Mouse (Mus musculus): ENCODE measurements around the gene Pycr1. TPM values are rescaled to one million over a fixed set of nuclear protein-coding genes. Genes with fewer than 3 reads are reported as not detected.
A peak's percentile ranks its signal among the peaks of the same experiment; 100 is the strongest.

Gene Pycr1
- polyA plus RNA-seq, 1 experiment from 2014 or later, result 33.8 TPM

DNA sequence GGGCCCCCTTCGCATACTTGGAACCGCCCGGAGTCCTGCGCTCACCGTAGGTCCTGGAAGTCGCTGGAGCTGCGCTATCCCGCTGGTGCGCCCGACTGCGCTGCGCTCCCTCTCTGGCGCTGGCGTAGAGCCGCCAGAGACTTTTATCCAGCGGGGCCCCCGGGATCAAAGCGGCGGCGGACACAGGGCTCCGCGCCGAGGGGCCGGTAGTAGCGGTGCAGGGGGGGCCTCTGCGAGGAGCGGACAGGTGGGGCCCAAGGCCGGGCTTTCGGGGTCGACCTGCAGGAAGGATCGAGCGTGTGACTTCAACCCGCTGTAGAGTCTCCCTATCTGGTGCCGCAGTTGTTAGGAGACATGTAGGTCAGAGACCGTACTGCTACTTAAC lies 17.5 kb upstream of the Pycr1 start, which contains the start of gene Notum:
TSS of gene Notum (minus strand) at position 100 of the 385 bp plus-strand sequence.
- DNase-seq (ENCODE audit: low spot score) (no peak), ATAC-seq (ENCODE audit: insufficient read depth, low FRiP score, low TSS enrichment) (no peak)
- H3K27ac ChIP-seq (ENCODE audit: low read depth, low read length), result no peak within 1 kb of the TSS
- under 1% methylated on average over 35 of the region's 35 CpGs for WGBS
- peaks cover 43% of the 10 kb centered on the region for H3K27me3 ChIP-seq (ENCODE audit: control insufficient read depth, insufficient read depth, low read length)
- H3K9ac ChIP-seq (ENCODE audit: low read length), result peak within 1 kb of the TSS; percentile 48
- H3K36me3 ChIP-seq (ENCODE audit: control insufficient read depth, insufficient read depth, low read length), result no peaks in the 10 kb centered on the region
- H3K4me2 ChIP-seq (ENCODE audit: low read depth), result peak within 1 kb of the TSS; percentile 59
- peak within 1 kb of the TSS; percentile 41 for H3K4me3 ChIP-seq (ENCODE audit: low read depth, low read length)
- no peaks in the 10 kb centered on the region for H3K9me3 ChIP-seq (ENCODE audit: control insufficient read depth, low read length)
- H3K4me1 ChIP-seq (ENCODE audit: control insufficient read depth, insufficient read depth, low read length), result peaks cover 14% of the 10 kb centered on the region

DNA sequence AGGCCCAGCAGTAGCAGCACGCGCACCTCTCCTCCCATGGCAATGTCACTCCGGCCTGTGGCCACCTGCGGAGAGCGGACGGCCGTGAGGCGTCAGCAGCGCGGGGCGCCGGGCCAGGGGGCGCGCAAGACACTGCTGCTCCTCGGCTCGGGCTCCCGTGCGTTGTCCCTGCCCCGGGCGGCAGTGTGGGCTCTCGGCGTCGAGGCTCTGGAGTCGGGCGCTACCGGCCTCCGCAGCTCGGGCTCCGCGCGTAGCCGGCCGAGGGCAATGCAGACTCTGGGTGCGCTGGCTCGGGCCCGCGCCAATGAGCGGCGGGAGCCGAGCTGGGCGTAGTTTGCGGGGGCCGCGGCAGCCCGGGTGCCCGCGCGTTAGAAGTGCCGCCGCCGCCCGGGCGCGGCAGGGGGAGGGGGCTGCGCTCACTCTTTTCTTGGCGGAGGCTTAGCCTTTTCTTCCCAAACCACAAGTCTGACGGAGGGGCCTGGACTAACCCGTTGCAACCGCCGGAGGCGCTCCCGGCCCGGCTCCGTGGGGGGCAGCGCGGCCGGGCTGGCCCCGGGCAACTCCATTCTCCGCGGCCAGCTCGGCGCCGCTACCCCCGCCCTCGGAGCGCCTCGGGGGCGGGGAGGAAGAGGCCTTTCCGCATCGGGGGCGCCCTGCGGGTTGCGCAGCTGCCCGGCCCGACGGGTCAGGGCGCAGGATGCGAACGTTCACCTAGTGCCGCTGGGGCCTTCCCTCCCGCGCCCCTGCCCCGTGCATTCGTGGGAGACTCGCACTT lies 16.9 kb upstream of the Pycr1 start:
- Histone ChIP-seq H3K9me3 (ENCODE audit: control insufficient read depth, low read length) (no peaks in the 10 kb centered on the region), H3K27ac (ENCODE audit: low read depth, low read length) (no peak overlapping the region), H3K4me3 (ENCODE audit: low read depth, low read length) (peak overlapping the region; percentile 41), H3K9ac (ENCODE audit: low read length) (peak overlapping the region; percentile 48), H3K4me2 (ENCODE audit: low read depth) (peak overlapping the region; percentile 59), H3K36me3 (ENCODE audit: control insufficient read depth, insufficient read depth, low read length) (no peaks in the 10 kb centered on the region), H3K27me3 (ENCODE audit: control insufficient read depth, insufficient read depth, low read length) (peaks cover 43% of the 10 kb centered on the region), H3K4me1 (ENCODE audit: control insufficient read depth, insufficient read depth, low read length) (peaks cover 14% of the 10 kb centered on the region)
- ATAC-seq (ENCODE audit: insufficient read depth, low FRiP score, low TSS enrichment) (peak; percentile 41; the same call in 1 of the 2 replicates), DNase-seq (ENCODE audit: low spot score) (peak; percentile 70)
- WGBS, result under 1% methylated on average over 71 of the region's 95 CpGs

DNA sequence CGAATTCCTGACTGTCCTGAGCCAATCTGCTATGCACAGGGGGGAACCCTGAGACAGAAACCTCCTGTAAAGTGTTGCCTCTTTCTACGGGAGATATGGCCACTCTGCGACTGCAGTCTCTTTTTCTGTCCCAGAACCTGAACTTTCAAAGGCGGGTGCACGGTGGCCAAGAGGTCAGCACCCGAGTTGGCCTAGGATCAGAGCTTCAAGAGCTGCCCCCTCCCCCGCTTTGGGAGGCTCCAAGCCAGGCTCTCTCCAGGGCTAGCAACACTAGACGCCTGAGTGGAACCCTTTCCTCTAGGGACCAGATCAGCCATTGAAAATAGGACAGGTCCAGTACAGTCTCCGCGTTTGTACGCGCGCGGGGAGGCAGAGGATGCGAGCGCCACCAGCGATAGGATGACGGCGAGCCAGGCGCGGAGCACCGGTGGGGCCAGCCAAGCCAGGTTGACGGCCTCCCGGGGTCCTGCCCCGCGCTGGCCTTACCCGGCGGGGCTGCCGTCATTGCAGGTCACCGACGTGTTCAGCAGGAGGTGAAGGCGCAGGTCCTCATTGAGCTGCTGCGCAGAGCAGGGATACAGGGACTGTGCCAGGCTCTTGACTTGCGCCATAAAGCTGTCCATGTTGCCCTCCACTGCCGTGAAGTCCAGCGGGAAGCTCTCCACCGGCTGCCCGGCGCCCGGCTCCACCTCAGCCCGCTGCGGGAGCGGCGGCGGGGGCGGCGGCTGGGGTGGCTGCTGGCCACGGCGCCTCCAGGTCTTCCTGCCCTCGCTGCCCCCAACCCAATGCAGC lies 16.1 kb upstream of the Pycr1 start:
- H3K36me3 ChIP-seq (ENCODE audit: control insufficient read depth, insufficient read depth, low read length), result no peaks in the 10 kb centered on the region
- DNase-seq (ENCODE audit: low spot score) (no peak), ATAC-seq (ENCODE audit: insufficient read depth, low FRiP score, low TSS enrichment) (no peak)
- WGBS, result 1% methylated on average over 50 of the region's 50 CpGs
- peaks cover 14% of the 10 kb centered on the region for H3K4me1 ChIP-seq (ENCODE audit: control insufficient read depth, insufficient read depth, low read length)
- no peaks in the 10 kb centered on the region for H3K9me3 ChIP-seq (ENCODE audit: control insufficient read depth, low read length)
- H3K4me3 ChIP-seq (ENCODE audit: low read depth, low read length), result peak overlapping the region; percentile 41
- H3K4me2 ChIP-seq (ENCODE audit: low read depth), result peak overlapping the region; percentile 59
- peaks cover 43% of the 10 kb centered on the region for H3K27me3 ChIP-seq (ENCODE audit: control insufficient read depth, insufficient read depth, low read length)
- no peak overlapping the region for H3K27ac ChIP-seq (ENCODE audit: low read depth, low read length)
- H3K9ac ChIP-seq (ENCODE audit: low read length), result no peak overlapping the region

DNA sequence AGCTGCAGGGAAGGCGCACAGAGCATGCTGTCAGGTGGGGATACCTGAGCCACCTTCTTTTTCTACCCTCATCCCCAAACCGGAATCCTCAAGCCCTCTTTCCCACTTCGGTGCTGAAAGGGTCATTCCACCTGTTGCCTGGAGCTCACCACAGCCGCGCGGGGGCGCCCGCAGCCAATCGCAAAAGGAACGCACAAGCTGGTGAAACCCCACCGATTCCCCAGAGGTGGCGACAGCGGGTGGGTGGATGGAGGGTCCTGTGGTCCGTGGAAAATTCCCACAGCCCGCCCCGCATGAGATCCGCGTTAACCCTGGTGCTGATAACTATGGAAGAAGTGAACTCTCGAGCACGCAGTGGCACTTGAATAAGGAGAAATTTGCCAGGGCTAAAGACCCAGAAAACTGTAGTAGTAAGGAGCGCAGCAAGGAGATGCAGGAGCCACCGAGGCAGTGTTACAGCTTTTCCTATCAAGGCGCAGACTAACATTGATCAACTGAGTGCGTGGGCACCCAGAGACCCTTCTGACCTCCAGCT lies 15.4 kb upstream of the Pycr1 start:
- Histone ChIP-seq H3K27ac (ENCODE audit: low read depth, low read length) (no peak overlapping the region), H3K36me3 (ENCODE audit: control insufficient read depth, insufficient read depth, low read length) (no peaks in the 10 kb centered on the region), H3K4me2 (ENCODE audit: low read depth) (no peak overlapping the region; the same call in 1 of the 2 replicates), H3K4me3 (ENCODE audit: low read depth, low read length) (no peak overlapping the region), H3K9ac (ENCODE audit: low read length) (no peak overlapping the region), H3K4me1 (ENCODE audit: control insufficient read depth, insufficient read depth, low read length) (peaks cover 14% of the 10 kb centered on the region), H3K9me3 (ENCODE audit: control insufficient read depth, low read length) (no peaks in the 10 kb centered on the region), H3K27me3 (ENCODE audit: control insufficient read depth, insufficient read depth, low read length) (peaks cover 43% of the 10 kb centered on the region)
- no peak for ATAC-seq (ENCODE audit: insufficient read depth, low FRiP score, low TSS enrichment)
- DNase-seq (ENCODE audit: low spot score), result peak; percentile 83
- 4% methylated on average over 24 of the region's 24 CpGs for WGBS

DNA sequence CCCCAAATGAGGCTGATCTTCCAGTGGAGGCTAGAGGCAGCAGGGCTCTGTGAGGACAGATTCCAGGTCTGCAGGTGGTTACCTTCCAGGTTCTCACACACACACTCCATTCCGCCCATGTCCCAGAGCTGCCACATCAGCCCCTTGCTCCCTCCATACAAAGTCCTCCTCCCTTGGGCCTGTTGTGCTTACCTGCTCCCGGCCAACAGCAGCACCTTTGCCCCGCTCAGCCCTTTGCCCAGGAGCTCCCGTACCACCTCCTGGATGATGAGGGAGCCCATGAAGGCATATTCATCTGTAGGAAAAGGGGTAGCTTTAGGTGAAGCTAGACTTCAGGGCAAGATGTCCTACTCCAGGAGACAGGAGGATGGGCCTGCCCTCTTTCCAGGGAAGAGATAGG lies 13.7 kb upstream of the Pycr1 start:
- ATAC-seq (ENCODE audit: insufficient read depth, low FRiP score, low TSS enrichment) (no peak), DNase-seq (ENCODE audit: low spot score) (no peak)
- no peak overlapping the region for H3K9ac ChIP-seq (ENCODE audit: low read length)
- no peak overlapping the region for H3K27ac ChIP-seq (ENCODE audit: low read depth, low read length)
- no peak overlapping the region for H3K4me2 ChIP-seq (ENCODE audit: low read depth)
- no peaks in the 10 kb centered on the region for H3K9me3 ChIP-seq (ENCODE audit: control insufficient read depth, low read length)
- H3K27me3 ChIP-seq (ENCODE audit: control insufficient read depth, insufficient read depth, low read length), result peaks cover 41% of the 10 kb centered on the region
- no peak overlapping the region for H3K4me3 ChIP-seq (ENCODE audit: low read depth, low read length)
- no peaks in the 10 kb centered on the region for H3K36me3 ChIP-seq (ENCODE audit: control insufficient read depth, insufficient read depth, low read length)
- peaks cover 14% of the 10 kb centered on the region for H3K4me1 ChIP-seq (ENCODE audit: control insufficient read depth, insufficient read depth, low read length)
- 84% methylated on average over 4 of the region's 4 CpGs for WGBS

DNA sequence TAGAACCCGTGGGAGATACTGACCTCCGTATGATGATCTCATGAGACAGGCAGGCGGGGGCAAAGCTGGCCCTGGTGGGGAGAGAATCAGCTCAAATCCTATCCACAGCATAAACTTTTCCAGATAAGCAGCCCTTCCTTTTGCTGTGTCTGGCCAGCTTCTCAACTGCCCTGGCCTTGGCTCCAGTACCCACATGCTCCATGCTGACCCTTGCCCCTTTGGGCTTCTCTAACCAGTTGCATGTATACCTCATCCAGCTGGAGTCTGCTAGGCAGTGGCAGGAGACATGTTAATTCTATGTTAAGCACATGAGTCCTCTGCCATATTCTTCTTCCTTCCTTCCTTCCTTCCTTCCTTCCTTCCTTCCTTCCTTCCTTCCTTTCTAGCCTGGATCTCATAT lies 11.2 kb upstream of the Pycr1 start:
- Histone ChIP-seq H3K4me3 (ENCODE audit: low read depth, low read length) (no peak overlapping the region), H3K9ac (ENCODE audit: low read length) (no peak overlapping the region), H3K4me2 (ENCODE audit: low read depth) (no peak overlapping the region), H3K27ac (ENCODE audit: low read depth, low read length) (no peak overlapping the region), H3K9me3 (ENCODE audit: control insufficient read depth, low read length) (no peaks in the 10 kb centered on the region), H3K4me1 (ENCODE audit: control insufficient read depth, insufficient read depth, low read length) (no peaks in the 10 kb centered on the region), H3K27me3 (ENCODE audit: control insufficient read depth, insufficient read depth, low read length) (peaks cover 16% of the 10 kb centered on the region), H3K36me3 (ENCODE audit: control insufficient read depth, insufficient read depth, low read length) (no peaks in the 10 kb centered on the region)
- no peak for DNase-seq (ENCODE audit: low spot score)
- WGBS, result 94% methylated on average over 3 of the region's 3 CpGs
- ATAC-seq (ENCODE audit: insufficient read depth, low FRiP score, low TSS enrichment), result no peak

DNA sequence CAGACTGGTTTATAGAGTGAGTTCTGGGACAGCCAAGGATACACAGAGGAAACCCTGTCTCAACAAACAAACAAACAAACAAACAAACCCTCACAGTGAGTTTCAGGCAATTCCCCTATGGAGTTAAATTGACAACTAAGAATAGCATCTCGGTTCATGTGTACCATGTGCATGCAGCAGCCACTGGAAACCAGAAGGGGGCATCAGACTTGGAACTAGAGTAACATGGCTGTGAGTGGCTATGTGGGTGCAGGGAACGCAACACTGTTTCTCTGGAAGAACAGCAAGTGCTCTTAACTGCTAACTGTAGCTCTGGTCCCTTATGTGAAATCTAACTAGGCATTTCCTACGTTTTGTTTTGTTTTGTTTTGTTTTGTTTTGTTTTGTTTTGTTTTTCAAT lies 8.3 kb upstream of the Pycr1 start:
- H3K36me3 ChIP-seq (ENCODE audit: control insufficient read depth, insufficient read depth, low read length), result no peaks in the 10 kb centered on the region
- 83% methylated on average over 3 of the region's 3 CpGs for WGBS
- no peaks in the 10 kb centered on the region for H3K27me3 ChIP-seq (ENCODE audit: control insufficient read depth, insufficient read depth, low read length)
- no peak for ATAC-seq (ENCODE audit: insufficient read depth, low FRiP score, low TSS enrichment)
- no peak overlapping the region for H3K27ac ChIP-seq (ENCODE audit: low read depth, low read length)
- peaks cover 7% of the 10 kb centered on the region for H3K4me1 ChIP-seq (ENCODE audit: control insufficient read depth, insufficient read depth, low read length)
- H3K4me3 ChIP-seq (ENCODE audit: low read depth, low read length), result no peak overlapping the region
- H3K4me2 ChIP-seq (ENCODE audit: low read depth), result no peak overlapping the region
- H3K9me3 ChIP-seq (ENCODE audit: control insufficient read depth, low read length), result no peaks in the 10 kb centered on the region
- DNase-seq (ENCODE audit: low spot score), result no peak
- H3K9ac ChIP-seq (ENCODE audit: low read length), result no peak overlapping the region

DNA sequence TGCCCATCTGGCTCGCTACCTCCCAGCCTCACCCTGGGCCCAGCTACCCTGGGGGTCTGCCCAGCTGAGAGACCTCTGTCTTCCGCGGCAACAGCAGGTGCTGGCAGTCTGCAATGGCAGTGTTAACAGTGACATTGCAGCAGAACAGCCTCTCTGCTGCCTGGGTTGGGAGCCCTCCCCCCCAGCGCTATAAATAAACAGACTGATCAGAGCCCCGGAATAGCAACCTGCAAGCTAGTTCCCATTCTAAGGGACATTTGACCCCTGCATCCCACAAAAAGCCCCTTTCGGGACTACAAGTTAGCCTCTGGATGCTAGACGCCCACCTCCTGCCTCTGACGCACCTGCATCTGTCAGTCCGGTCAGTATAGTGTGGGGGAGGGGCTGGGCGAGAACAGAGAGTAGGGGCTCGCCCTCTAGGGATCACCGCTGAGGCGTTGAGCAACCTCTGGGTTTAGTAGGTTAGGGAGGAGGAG lies 4.5 kb upstream of the Pycr1 start, which contains the start of gene Myadml2:
TSS of gene Myadml2 (minus strand) at position 158 of the 476 bp plus-strand sequence.
- ATAC-seq (ENCODE audit: insufficient read depth, low FRiP score, low TSS enrichment) (no peak), DNase-seq (ENCODE audit: low spot score) (peak; percentile 44)
- Histone ChIP-seq H3K27ac (ENCODE audit: low read depth, low read length) (no peak within 1 kb of the TSS), H3K4me2 (ENCODE audit: low read depth) (peak within 1 kb of the TSS; percentile 40), H3K27me3 (ENCODE audit: control insufficient read depth, insufficient read depth, low read length) (no peaks in the 10 kb centered on the region), H3K4me3 (ENCODE audit: low read depth, low read length) (peak within 1 kb of the TSS; percentile 4; the same call in 1 of the 2 replicates), H3K9ac (ENCODE audit: low read length) (peak within 1 kb of the TSS; percentile 12; the same call in 1 of the 2 replicates), H3K36me3 (ENCODE audit: control insufficient read depth, insufficient read depth, low read length) (no peaks in the 10 kb centered on the region), H3K9me3 (ENCODE audit: control insufficient read depth, low read length) (no peaks in the 10 kb centered on the region), H3K4me1 (ENCODE audit: control insufficient read depth, insufficient read depth, low read length) (peaks cover 7% of the 10 kb centered on the region)
- 2% methylated on average over 13 of the region's 13 CpGs for WGBS

All from neural tube, embryonic 11.5 days (tissue).